Mouse (Mus musculus) olfactory bulb, adult 2 months (tissue): ENCODE data around the gene Grm5. TPM values are rescaled to one million over a fixed set of nuclear protein-coding genes. Genes with fewer than 3 reads are reported as not detected.

Experiments
- H3K27ac ChIP-seq: fragments of 200-500 bp; 2 replicates; pipeline ENCODE4 v1.5.1; 2012; ENCODE audit warnings: low read depth, low read length; ENCODE audit not compliant: insufficient read depth
- H3K4me1 ChIP-seq: fragments of 200-500 bp; 2 replicates; pipeline ENCODE4 v1.6.1; 2012; ENCODE audit warnings: low read length; ENCODE audit not compliant: control insufficient read depth, insufficient read depth
- H3K4me3 ChIP-seq: fragments of 200-500 bp; 2 replicates; pipeline ENCODE4 v1.5.1; 2012; ENCODE audit warnings: mild to moderate bottlenecking, low read depth, low read length, moderate library complexity; ENCODE audit not compliant: insufficient read depth
- CTCF ChIP-seq: fragments of 200-500 bp; IDR thresholded peaks from 2 replicates; pipeline ENCODE4 v1.5.1; 2012; ENCODE audit warnings: low read depth, mild to moderate bottlenecking, low read length, moderate library complexity; ENCODE audit not compliant: insufficient read depth
- POLR2A ChIP-seq: fragments of 200-500 bp; IDR thresholded peaks from 2 replicates; pipeline ENCODE4 v1.6.1; 2012; ENCODE audit warnings: mild to moderate bottlenecking, low read depth, low read length, moderate library complexity; ENCODE audit not compliant: insufficient read depth
- WGBS: fragments of 180-500 bp; shearing (Covaris S2); methylation state at CpG from one replicate; pipeline ENCODE4 v1.1.7; 2018; 5-methylcytosine and 5-hydroxymethylcytosine counted together
- polyA plus RNA-seq: library from polyadenylated mRNA; stranded (reverse); fragments of >200 nt; gene quantifications from 2 replicates; pipeline ENCODE4 v1.2.4, GENCODE M21; 2012; ENCODE audit warnings: low replicate concordance; ENCODE audit not compliant: missing spikeins, insufficient read depth, insufficient read length

Grm5 gene
- 56.8 TPM in 1 of 2 replicates, not detected in the other for polyA plus RNA-seq

GRCm38 (mm10) chr7:87583868-87584267 is at the start of gene Grm5:
Gene Grm5 (plus strand): TSS chr7:87584168.
- TF ChIP-seq CTCF (no peak), POLR2A (no peak)
- Histone ChIP-seq H3K27ac (peak within 1 kb of the TSS; percentile 86), H3K4me3 (peak within 1 kb of the TSS; percentile 72), H3K4me1 (0 out of 2 replicates have a peak, but pooled peaks cover 2% of the 10 kb centered on the region)
- 5% methylated on average over 2 of the region's 2 CpGs for WGBS

- no peak overlapping the region for H3K4me3 ChIP-seq
- TF ChIP-seq CTCF (no peak), POLR2A (no peak)
- H3K4me1 ChIP-seq = no peaks in the 10 kb centered on the region
Observed at GRCm38 (mm10) chr7:87539031-87539430, 44.9 kb upstream of the Grm5 start.

GRCm38 (mm10) chr7:87565300-87565699 is 18.7 kb upstream of the Grm5 start:
- Histone ChIP-seq H3K27ac (no peak overlapping the region), H3K4me1 (no peaks in the 10 kb centered on the region), H3K4me3 (no peak overlapping the region)
- TF ChIP-seq POLR2A (no peak), CTCF (no peak)
- WGBS = 62% methylated on average over 1 of the region's 1 CpGs

More at GRCm38 (mm10) chr7:87539031-87539430, 44.9 kb upstream of the Grm5 start:
- H3K27ac ChIP-seq = no peak overlapping the region

- H3K4me1 ChIP-seq = no peaks in the 10 kb centered on the region
- no peak overlapping the region for H3K27ac ChIP-seq
- TF ChIP-seq CTCF = no peak
- no peak for TF ChIP-seq POLR2A
- no peak overlapping the region for H3K4me3 ChIP-seq
Observed at GRCm38 (mm10) chr7:87566476-87566875, 17.5 kb upstream of the Grm5 start.

GRCm38 (mm10) chr7:87584281-87584701 is 323 bp downstream of the Grm5 start:
- H3K4me1 ChIP-seq = 0 out of 2 replicates have a peak, but pooled peaks cover 2% of the 10 kb centered on the region
- TF ChIP-seq POLR2A (no peak), CTCF (no peak)
- H3K4me3 ChIP-seq = peak overlapping the region; percentile 72
- peak overlapping the region; percentile 86 for H3K27ac ChIP-seq
- under 1% methylated on average over 28 of the region's 28 CpGs for WGBS

GRCm38 (mm10) chr7:87586271-87586937 is 2.4 kb downstream of the Grm5 start:
- WGBS = 4% methylated on average over 10 of the region's 10 CpGs
- TF ChIP-seq CTCF (no peak), POLR2A (peak; percentile 26; the same call in 1 of the 2 replicates)
- H3K27ac ChIP-seq = peak overlapping the region; percentile 88
- peak overlapping the region; percentile 72 for H3K4me3 ChIP-seq
- H3K4me1 ChIP-seq = 0 out of 2 replicates have a peak, but pooled peaks cover 2% of the 10 kb centered on the region

GRCm38 (mm10) chr7:87587976-87588375 is 4.0 kb downstream of the Grm5 start:
- H3K4me3 ChIP-seq = no peak overlapping the region
- WGBS = 56% methylated on average over 1 of the region's 1 CpGs
- 0 out of 2 replicates have a peak, but pooled peaks cover 2% of the 10 kb centered on the region for H3K4me1 ChIP-seq
- no peak overlapping the region for H3K27ac ChIP-seq
- no peak for TF ChIP-seq CTCF
- no peak for TF ChIP-seq POLR2A

GRCm38 (mm10) chr7:87626251-87626650 is 42.3 kb downstream of the Grm5 start:
- Histone ChIP-seq H3K4me1 (no peaks in the 10 kb centered on the region), H3K27ac (no peak overlapping the region), H3K4me3 (no peak overlapping the region)
- 80% methylated on average over 2 of the region's 2 CpGs for WGBS
- no peak for TF ChIP-seq CTCF
- no peak for TF ChIP-seq POLR2A

- 38% methylated on average over 1 of the region's 1 CpGs for WGBS
- no peak for TF ChIP-seq POLR2A
- no peak for TF ChIP-seq CTCF
- no peak overlapping the region for H3K4me3 ChIP-seq
- no peak overlapping the region for H3K27ac ChIP-seq
- H3K4me1 ChIP-seq = no peaks in the 10 kb centered on the region
Observed at GRCm38 (mm10) chr7:87635530-87635929, 51.6 kb downstream of the Grm5 start.
